In the genomic region with DNA sequence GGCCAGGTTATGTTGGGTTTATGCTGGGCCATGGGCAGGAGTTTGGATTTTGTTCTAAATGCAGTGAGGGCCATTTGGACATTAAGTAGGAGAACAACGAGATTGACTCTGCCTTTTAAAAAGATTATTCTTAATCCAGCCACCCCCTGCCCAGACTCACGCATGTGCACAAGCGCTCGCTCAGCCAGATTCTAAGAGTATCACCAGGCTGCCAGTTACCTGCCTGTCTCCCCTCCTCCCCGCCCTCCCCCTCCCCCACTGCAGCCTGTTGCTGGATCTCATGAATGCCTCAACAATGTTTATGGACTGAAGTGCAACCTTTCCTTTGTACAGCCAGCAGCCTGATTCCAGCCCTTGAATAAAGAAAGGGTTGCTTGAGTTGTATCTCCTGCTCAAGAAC, we compare ENCODE assay signal across 17 mouse cellular contexts. TPM values are rescaled to one million over a fixed set of nuclear protein-coding genes. Genes with fewer than 3 reads are reported as not detected.
DNase-seq lines count a peak whose midpoint lies in the region; ATAC-seq and TF ChIP-seq lines count a peak whose summit lies in the region.
"Had no signal": no experiment of that assay in that cellular context is flagged by ENCODE, and none has a peak within 500 bp of the region (broad histone marks: within the 10 kb centered on the region; RNA-seq: fewer than 3 reads in every experiment).

No protein-coding gene starts in this region.

- 72% methylated on average over 5 of the region's 5 CpGs for WGBS in heart, embryonic 15.5 days
- WGBS in liver, adult 2 months: 49% methylated on average over 5 of the region's 5 CpGs
- 68% methylated on average over 5 of the region's 5 CpGs for WGBS in liver, embryonic 12.5 days (ENCODE audit: insufficient replicate concordance)

- no peak overlapping the region for H3K4me3 ChIP-seq in heart, embryonic 15.5 days
- H3K4me3 ChIP-seq in liver, adult 2 months (ENCODE audit: insufficient read depth, low read depth, low read length): no peak overlapping the region
- no peak overlapping the region for H3K4me3 ChIP-seq in liver, embryonic 12.5 days
- H3K4me3 ChIP-seq: embryonic facial prominence, embryonic 10.5 days; hindbrain, embryonic 13.5 days; limb, embryonic 13.5 days; midbrain, embryonic 10.5 days had no signal

- ATAC-seq in heart, embryonic 15.5 days (replicated peaks; ENCODE audit: insufficient number of reproducible peaks, insufficient read depth, low FRiP score, low read depth): no peak
- no peak for ATAC-seq in liver, embryonic 12.5 days

- H3K27me3 ChIP-seq in heart, embryonic 15.5 days: no peaks in the 10 kb centered on the region
- H3K27me3 ChIP-seq in liver, adult 2 months (ENCODE audit: control insufficient read depth, insufficient read depth, low read length): no peaks in the 10 kb centered on the region
- H3K27me3 ChIP-seq in liver, embryonic 12.5 days (replicated peaks): no peaks in the 10 kb centered on the region
- H3K27me3 ChIP-seq: hindbrain, embryonic 13.5 days; limb, embryonic 13.5 days had no signal

- H3K4me2 ChIP-seq in heart, embryonic 15.5 days: 0 out of 2 replicates have a peak overlapping the region, but pooled peaks have one; percentile 8
- H3K4me2 ChIP-seq in liver, embryonic 12.5 days: no peak overlapping the region
- H3K4me2 ChIP-seq: hindbrain, embryonic 13.5 days; limb, embryonic 13.5 days had no signal

- H3K79me2 ChIP-seq in liver, adult 2 months (ENCODE audit: control insufficient read depth, insufficient read depth, low read length): no peaks in the 10 kb centered on the region

- H3K27ac ChIP-seq in heart, embryonic 15.5 days: peak overlapping the region; percentile 50
- H3K27ac ChIP-seq in liver, adult 2 months (replicated peaks; ENCODE audit: insufficient read depth, low read depth, low read length): no peak overlapping the region
- H3K27ac ChIP-seq in liver, embryonic 12.5 days: no peak overlapping the region
- H3K27ac ChIP-seq: embryonic facial prominence, embryonic 10.5 days; hindbrain, embryonic 13.5 days; limb, embryonic 13.5 days; macrophage; midbrain, embryonic 10.5 days had no signal

- peaks cover 29% of the 10 kb centered on the region for H3K4me1 ChIP-seq in heart, embryonic 15.5 days (replicated peaks)
- peaks cover 6% of the 10 kb centered on the region for H3K4me1 ChIP-seq in liver, adult 2 months (ENCODE audit: control insufficient read depth, insufficient read depth, low read length)
- H3K4me1 ChIP-seq in liver, embryonic 12.5 days: no peaks in the 10 kb centered on the region; the same call in 1 of the 2 replicates

- no peak overlapping the region; the same call in 1 of the 2 replicates for H3K9ac ChIP-seq in heart, embryonic 15.5 days
- no peak overlapping the region for H3K9ac ChIP-seq in liver, adult 2 months (ENCODE audit: low read depth, low read length)
- H3K9ac ChIP-seq in liver, embryonic 12.5 days: no peak overlapping the region
- H3K9ac ChIP-seq: hindbrain, embryonic 13.5 days; limb, embryonic 13.5 days had no signal

- H3K36me3 ChIP-seq in heart, embryonic 15.5 days: no peaks in the 10 kb centered on the region
- H3K36me3 ChIP-seq in liver, adult 2 months (ENCODE audit: control insufficient read depth, insufficient read depth, low read length): no peaks in the 10 kb centered on the region
- no peaks in the 10 kb centered on the region for H3K36me3 ChIP-seq in liver, embryonic 12.5 days

- intact Hi-C loops in heart, postnatal 25 days (cut with DNase I): no loop called here
- intact Hi-C loops in heart, postnatal 10 days (cut with DNase I): no loop called here

- DNase-seq in heart, adult 11 months: peak; percentile 77
- no peak for DNase-seq in heart, postnatal 25 days (ENCODE audit: low spot score)
- DNase-seq in heart, postnatal 10 days: no peak
- DNase-seq in liver, adult 2 months (ENCODE audit: extremely low read depth, low read depth, low spot score): peak; percentile 37
- DNase-seq in ZHBTc4 (ENCODE audit: low read depth, low spot score): peak; percentile 19
- no peak for DNase-seq in adrenal gland, postnatal 10 days
- DNase-seq: adrenal gland, adult 8-10 months; cerebellum, adult 9-10 months; right cerebral cortex, postnatal 25 days; thymus, postnatal 36 days had no signal

- no peak for TF ChIP-seq CTCF in liver, adult 2 months (IDR thresholded peaks at IDR 0.05; ENCODE audit: low read depth, low read length)

- H3K9me3 ChIP-seq in heart, embryonic 15.5 days (replicated peaks): no peaks in the 10 kb centered on the region
- H3K9me3 ChIP-seq in liver, embryonic 12.5 days (replicated peaks): no peaks in the 10 kb centered on the region
- H3K9me3 ChIP-seq: embryonic facial prominence, embryonic 10.5 days; hindbrain, embryonic 13.5 days; limb, embryonic 13.5 days; midbrain, embryonic 10.5 days had no signal

- TF ChIP-seq POLR2A in liver, adult 2 months (IDR thresholded peaks at IDR 0.05; ENCODE audit: extremely low read depth, insufficient read depth, low read length): no peak

RNA-seq across cellular contexts. Expression of a gene that starts 22.0 kb away (rescaled TPM):
- 10 to 100 TPM; 18.8 to 22.5 TPM for total RNA-seq in heart, postnatal 25 days (2021)
- 33.0 and 33.5 TPM in 2 replicates for polyA plus RNA-seq in heart, embryonic 15.5 days (2015; fragmentation: Nextera tagmentation; extraction: Ambion mirVana)
- total RNA-seq in heart, postnatal 10 days (2021): 10 to 100 TPM; 26.0 to 26.8 TPM
- total RNA-seq in liver, adult 2 months (2014; rRNA removed): 1.0 and 2.3 TPM in 2 replicates
- 2.7 and 3.1 TPM in 2 replicates for polyA plus RNA-seq in liver, adult 2 months (2012; rRNA removed)
- polyA plus RNA-seq in liver, embryonic 12.5 days (2016; fragmentation: Nextera tagmentation; extraction: Ambion mirVana): 7.9 and 9.3 TPM in 2 replicates
- 10 to 100 TPM; 13.8 to 19.1 TPM for total RNA-seq in adrenal gland, postnatal 10 days (2021)

Comparison
In these comparisons a context has a peak if more than half of its experiments do, and no peak if none do; other contexts are left out.
1. DNase-seq: peak in heart, adult 11 months (single experiment), liver, adult 2 months (single experiment) and ZHBTc4 (single experiment); none in heart, postnatal 25 days (single experiment), heart, postnatal 10 days (0 of 2) and adrenal gland, postnatal 10 days (single experiment).